Mouse (Mus musculus) forebrain, embryonic 11.5 days (tissue): ENCODE results near the gene Dpy19l3. TPM values are rescaled to one million over a fixed set of nuclear protein-coding genes. Genes with fewer than 3 reads are reported as not detected.

Source experiments
- ATAC-seq: fragments of 200-750 bp; cut with Nextera tagmentation; replicated peaks from 2 replicates; pipeline ENCODE4 v1.8.0; 2017; ENCODE audit warnings: moderate TSS enrichment; ENCODE audit not compliant: low FRiP score
- DNase-seq: peaks from one replicate; pipeline ENCODE4 v3.0.0-alpha.2; 2017; ENCODE audit warnings: low spot score
- H3K27ac ChIP-seq: fragments of 300-500 bp; sonication (generic); 2 replicates; pipeline ENCODE4 v1.5.1; 2014; ENCODE audit warnings: low read depth, low read length
- H3K27me3 ChIP-seq: fragments of 300-500 bp; sonication (generic); 2 replicates; pipeline ENCODE4 v1.6.1; 2014; ENCODE audit warnings: mild to moderate bottlenecking, low read length, mixed read lengths; ENCODE audit not compliant: control insufficient read depth, insufficient read depth
- H3K36me3 ChIP-seq: fragments of 300-500 bp; sonication (generic); 2 replicates; pipeline ENCODE4 v1.6.1; 2014; ENCODE audit warnings: mild to moderate bottlenecking, low read length, moderate library complexity, mixed read lengths; ENCODE audit not compliant: control insufficient read depth, insufficient read depth
- H3K4me1 ChIP-seq: fragments of 300-500 bp; sonication (generic); replicated peaks from 2 replicates; pipeline ENCODE4 v1.6.1; 2014; ENCODE audit warnings: low read length, mixed read lengths; ENCODE audit not compliant: control insufficient read depth, insufficient read depth
- H3K4me2 ChIP-seq: fragments of 300-500 bp; sonication (generic); 2 replicates; pipeline ENCODE4 v1.6.1; 2014; ENCODE audit warnings: low read depth, mild to moderate bottlenecking, low read length, moderate library complexity, mixed read lengths; ENCODE audit not compliant: severe bottlenecking
- H3K4me3 ChIP-seq: fragments of 300-500 bp; sonication (generic); 2 replicates; pipeline ENCODE4 v1.5.1; 2014; ENCODE audit warnings: low read depth, low read length
- H3K9ac ChIP-seq: fragments of 300-500 bp; sonication (generic); 2 replicates; pipeline ENCODE4 v1.6.1; 2014; ENCODE audit warnings: low read length
- H3K9me3 ChIP-seq: fragments of 300-500 bp; sonication (generic); 2 replicates; pipeline ENCODE4 v1.6.1; 2016; ENCODE audit warnings: low read length, mixed read lengths; ENCODE audit not compliant: control insufficient read depth
- WGBS: fragments of 180-500 bp; shearing (Covaris S2); extraction: QIAGEN DNeasy Blood & Tissue Kit; methylation state at CpG from one replicate; pipeline ENCODE4 v1.1.7; 2014; 5-methylcytosine and 5-hydroxymethylcytosine counted together
- polyA plus RNA-seq: library from polyadenylated mRNA; unstranded; fragments of >200 nt; fragmentation: Nextera tagmentation; extraction: Ambion mirVana; gene quantifications from 2 replicates; pipeline ENCODE4 v1.2.1, GENCODE M21; 2014

Dpy19l3 gene
- 36.7 and 43.9 TPM in 2 replicates for polyA plus RNA-seq

DNA sequence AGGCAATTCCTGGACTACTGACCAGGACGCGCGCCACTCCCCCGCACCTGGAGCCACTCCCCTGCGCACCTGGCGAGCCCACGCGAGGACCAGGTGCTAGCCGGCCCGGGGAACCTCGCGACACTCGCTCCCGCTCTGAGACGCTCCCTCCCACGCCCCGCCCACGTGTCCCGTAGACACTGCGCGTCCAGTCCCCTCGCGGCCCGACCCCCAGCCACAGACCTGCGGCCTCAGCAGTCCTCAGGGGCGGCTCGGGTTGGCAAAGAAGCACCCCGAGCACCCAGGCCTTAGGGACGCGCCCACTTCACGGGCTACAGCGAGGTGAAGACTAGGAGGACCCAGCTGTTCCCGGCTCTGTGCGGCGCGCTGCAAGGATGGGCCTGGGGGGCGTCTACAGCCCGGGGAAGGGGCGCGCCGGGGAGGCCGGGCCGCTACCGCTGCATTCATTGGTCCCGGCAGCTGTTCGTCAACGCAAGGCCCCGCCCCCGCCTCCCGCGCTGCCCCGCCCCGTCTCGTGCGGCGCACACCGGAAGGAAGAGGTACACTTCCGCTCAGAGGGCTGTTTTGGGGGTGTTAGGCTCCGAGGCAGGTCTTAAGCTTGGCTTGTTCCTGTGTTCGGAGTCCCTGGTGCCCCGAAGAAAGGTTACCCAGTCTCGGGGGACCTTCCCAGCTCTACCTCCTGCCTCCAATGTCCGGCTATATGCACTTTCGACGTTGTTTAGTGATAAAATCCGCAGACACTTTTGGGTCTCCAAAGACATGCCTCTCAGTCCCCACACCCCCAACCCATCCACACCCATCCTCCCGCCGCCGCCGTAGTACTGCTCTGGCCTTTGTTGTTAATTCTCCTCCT, at the start of gene Dpy19l3:
TSS of gene Dpy19l3 (minus strand) at position 422 of the 853 bp plus-strand sequence.
- H3K27me3 ChIP-seq = peaks cover 2% of the 10 kb centered on the region; the same call in 1 of the 2 replicates
- WGBS = 2% methylated on average over 67 of the region's 70 CpGs
- H3K27ac ChIP-seq = peak within 1 kb of the TSS; percentile 57; the same call in 1 of the 2 replicates
- peak; percentile 97 for DNase-seq
- H3K9ac ChIP-seq = peak within 1 kb of the TSS; percentile 71
- peaks cover 4% of the 10 kb centered on the region for H3K36me3 ChIP-seq
- peak within 1 kb of the TSS; percentile 85 for H3K4me2 ChIP-seq
- peak; percentile 97 for ATAC-seq
- H3K4me1 ChIP-seq = peaks cover 8% of the 10 kb centered on the region; the same call in 1 of the 2 replicates
- peak within 1 kb of the TSS; percentile 80 for H3K4me3 ChIP-seq
- H3K9me3 ChIP-seq = no peaks in the 10 kb centered on the region; the same call in 1 of the 2 replicates

DNA sequence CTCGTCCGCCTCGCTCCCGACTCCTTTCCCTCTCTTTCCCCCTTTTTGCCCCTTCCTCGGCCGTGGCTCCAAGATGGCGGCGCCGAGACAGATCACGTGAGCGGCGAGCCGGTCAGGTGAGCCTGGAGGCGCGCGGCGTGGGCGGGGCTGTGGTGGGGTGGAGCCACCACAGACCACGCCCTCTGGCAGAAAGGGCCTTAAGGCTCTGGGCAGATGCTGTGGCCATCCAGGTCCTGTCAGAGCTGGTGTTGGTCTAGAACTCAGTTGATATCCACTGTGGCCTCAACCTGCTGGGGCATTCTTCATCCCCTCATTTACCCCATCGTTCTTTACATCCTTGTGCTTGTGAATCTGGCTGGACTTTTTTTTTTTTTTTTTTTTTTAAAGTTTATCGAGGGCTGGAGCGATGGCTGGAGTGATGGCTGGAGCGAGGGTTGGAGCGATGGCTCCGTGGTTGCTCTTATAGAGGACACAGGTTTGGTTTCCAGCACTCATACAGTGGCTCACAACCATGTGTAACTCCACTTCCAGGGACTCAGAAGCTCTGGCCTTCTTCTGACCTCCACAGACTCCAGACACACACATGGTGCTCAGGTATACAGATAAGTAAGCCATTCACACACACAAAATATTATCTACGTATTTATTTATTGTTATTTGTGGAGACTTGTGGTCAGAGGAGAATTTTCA, 48.8 kb upstream of the Dpy19l3 start, which contains the start of gene Zfp507:
TSS of gene Zfp507 (minus strand) at position 98 of the 690 bp plus-strand sequence.
- Histone ChIP-seq H3K27ac (peak within 1 kb of the TSS; percentile 81), H3K27me3 (no peaks in the 10 kb centered on the region), H3K4me3 (peak within 1 kb of the TSS; percentile 81), H3K36me3 (peaks cover 3% of the 10 kb centered on the region; the same call in 1 of the 2 replicates), H3K9ac (peak within 1 kb of the TSS; percentile 97), H3K4me2 (peak within 1 kb of the TSS; percentile 60), H3K9me3 (no peaks in the 10 kb centered on the region), H3K4me1 (no peaks in the 10 kb centered on the region; the same call in 1 of the 2 replicates)
- peak; percentile 96 for DNase-seq
- ATAC-seq = peak; percentile 97
- 22% methylated on average over 24 of the region's 26 CpGs for WGBS

DNA sequence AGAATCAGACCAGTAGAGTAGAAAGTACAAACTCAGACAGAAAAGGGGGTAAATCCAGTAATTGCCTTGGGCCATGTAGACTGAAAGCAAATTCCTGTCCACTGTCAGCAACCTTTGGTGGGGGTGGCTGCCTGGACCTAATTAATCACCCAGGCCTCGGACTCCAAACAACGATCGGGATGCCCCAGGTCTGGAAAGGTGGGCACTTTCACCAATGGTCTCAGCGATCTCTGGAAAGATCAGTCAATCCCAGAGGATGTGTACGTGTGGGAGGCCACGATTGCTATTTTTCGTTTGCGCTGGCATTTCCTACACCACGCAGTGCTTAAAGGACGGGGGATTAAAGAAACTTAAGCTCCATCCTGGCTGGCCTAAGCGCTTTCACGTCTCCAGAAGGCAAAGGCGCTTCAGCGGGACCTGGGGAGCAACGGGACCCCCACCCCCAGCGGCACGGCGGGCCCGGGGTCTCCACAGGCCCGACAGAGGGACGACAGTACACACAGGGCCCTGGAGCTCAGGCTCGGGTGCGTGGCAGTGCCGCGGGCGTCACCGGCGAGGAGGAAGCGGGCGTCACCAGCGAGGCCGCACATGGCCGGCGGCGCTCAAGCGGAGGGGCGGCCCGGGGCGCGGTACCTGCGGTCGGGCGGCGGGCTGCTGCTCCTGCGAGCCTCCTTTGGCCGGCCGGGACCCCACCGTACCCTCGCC, 48.1 kb upstream of the Dpy19l3 start:
- Histone ChIP-seq H3K4me2 (peak overlapping the region; percentile 60), H3K4me1 (no peaks in the 10 kb centered on the region; the same call in 1 of the 2 replicates), H3K9me3 (no peaks in the 10 kb centered on the region), H3K27ac (peak overlapping the region; percentile 81), H3K27me3 (no peaks in the 10 kb centered on the region), H3K36me3 (peaks cover 3% of the 10 kb centered on the region; the same call in 1 of the 2 replicates), H3K9ac (peak overlapping the region; percentile 97), H3K4me3 (peak overlapping the region; percentile 81)
- no peak for DNase-seq
- WGBS = under 1% methylated on average over 42 of the region's 49 CpGs
- peak; percentile 88 for ATAC-seq

DNA sequence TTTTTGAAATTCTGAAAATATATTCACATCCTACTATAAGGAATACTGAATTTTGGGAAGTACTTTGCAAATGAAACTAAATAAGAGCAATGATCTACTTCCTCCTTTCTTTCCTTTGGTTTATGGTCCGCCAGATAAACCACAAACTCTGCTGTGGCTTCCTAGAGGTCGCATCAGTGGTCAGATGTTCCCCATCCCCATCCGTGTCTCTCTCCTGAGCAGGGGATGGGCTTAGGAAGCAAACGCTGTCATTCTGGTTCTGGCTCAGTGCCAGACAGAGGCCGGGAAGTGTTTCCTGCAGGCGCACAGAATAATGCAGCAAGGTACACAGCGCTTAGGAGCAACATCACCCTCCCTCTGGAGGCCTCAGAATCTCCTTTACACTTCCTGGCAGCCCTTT, 41.9 kb upstream of the Dpy19l3 start:
- 87% methylated on average over 7 of the region's 7 CpGs for WGBS
- ATAC-seq = no peak
- H3K27me3 ChIP-seq = no peaks in the 10 kb centered on the region
- H3K27ac ChIP-seq = no peak overlapping the region
- no peaks in the 10 kb centered on the region for H3K9me3 ChIP-seq
- no peaks in the 10 kb centered on the region; the same call in 1 of the 2 replicates for H3K4me1 ChIP-seq
- peaks cover 16% of the 10 kb centered on the region; the same call in 1 of the 2 replicates for H3K36me3 ChIP-seq
- H3K4me3 ChIP-seq = no peak overlapping the region
- no peak for DNase-seq
- H3K9ac ChIP-seq = no peak overlapping the region
- H3K4me2 ChIP-seq = no peak overlapping the region

DNA sequence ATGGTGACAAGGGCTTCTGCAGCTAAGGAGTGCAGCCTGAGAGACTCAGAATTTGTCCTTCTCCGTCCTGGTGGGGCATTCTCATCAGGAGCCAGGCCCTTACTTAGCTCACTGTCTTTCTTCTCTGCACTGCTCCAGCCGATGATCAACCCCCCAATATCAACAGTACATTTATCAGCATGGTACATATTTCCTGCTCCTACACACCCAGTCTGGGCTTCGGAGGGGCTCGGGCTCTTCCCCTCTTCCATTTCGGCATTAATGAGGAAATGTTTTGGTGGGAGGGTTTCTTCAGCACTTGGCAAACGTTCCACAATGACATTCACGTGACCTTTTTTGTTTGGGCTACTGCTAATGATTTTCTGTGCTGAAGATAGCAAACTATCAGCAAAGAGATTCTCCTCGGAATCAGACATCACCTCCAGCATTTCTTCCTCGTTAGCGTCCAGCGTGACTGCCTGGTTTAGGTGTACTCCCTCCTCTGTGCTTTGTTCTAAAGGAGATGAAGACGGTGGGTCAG, 40.0 kb upstream of the Dpy19l3 start:
- H3K4me2 ChIP-seq = no peak overlapping the region
- no peaks in the 10 kb centered on the region for H3K9me3 ChIP-seq
- ATAC-seq = no peak
- H3K4me1 ChIP-seq = no peaks in the 10 kb centered on the region
- H3K9ac ChIP-seq = no peak overlapping the region
- no peak for DNase-seq
- peaks cover 16% of the 10 kb centered on the region; the same call in 1 of the 2 replicates for H3K36me3 ChIP-seq
- 82% methylated on average over 12 of the region's 12 CpGs for WGBS
- H3K27me3 ChIP-seq = no peaks in the 10 kb centered on the region
- H3K27ac ChIP-seq = no peak overlapping the region
- H3K4me3 ChIP-seq = no peak overlapping the region

DNA sequence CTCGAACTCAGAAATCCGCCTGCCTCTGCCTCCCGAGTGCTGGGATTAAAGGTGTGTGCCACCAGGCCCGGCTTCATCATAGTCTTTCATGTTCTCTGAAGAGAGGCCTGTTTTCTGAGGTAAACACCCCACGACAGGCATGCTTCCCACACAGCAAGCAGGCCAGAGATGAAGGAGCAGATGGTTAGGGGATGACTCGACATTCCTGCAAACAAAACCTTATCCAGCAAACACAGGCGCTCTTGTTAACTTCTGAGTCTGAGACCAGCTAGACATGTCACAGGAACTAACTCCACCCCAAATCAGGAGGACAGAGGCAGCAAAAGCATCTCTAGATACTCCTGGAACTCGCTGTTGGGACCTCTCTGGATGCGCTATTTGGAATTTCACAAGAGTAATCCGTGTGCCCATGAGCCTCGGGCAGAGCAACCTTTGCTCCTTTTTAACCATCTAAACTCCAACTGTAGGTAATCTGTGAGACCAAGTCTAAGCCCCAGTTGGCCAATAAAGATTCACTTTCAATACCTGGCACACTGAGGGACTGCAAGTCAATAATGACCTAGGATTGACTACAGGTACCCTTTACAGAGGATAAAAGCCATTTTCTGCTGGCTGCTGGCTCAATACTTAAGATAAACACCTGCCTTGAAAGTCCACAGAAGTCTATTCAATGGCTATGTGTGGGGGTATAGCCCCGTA, 38.0 kb upstream of the Dpy19l3 start:
- no peak overlapping the region for H3K4me3 ChIP-seq
- peaks cover 16% of the 10 kb centered on the region; the same call in 1 of the 2 replicates for H3K36me3 ChIP-seq
- H3K4me2 ChIP-seq = no peak overlapping the region
- ATAC-seq (no peak), DNase-seq (no peak)
- no peak overlapping the region for H3K27ac ChIP-seq
- no peaks in the 10 kb centered on the region for H3K4me1 ChIP-seq
- no peaks in the 10 kb centered on the region for H3K27me3 ChIP-seq
- H3K9me3 ChIP-seq = no peaks in the 10 kb centered on the region
- no peak overlapping the region for H3K9ac ChIP-seq
- WGBS = 89% methylated on average over 12 of the region's 12 CpGs

DNA sequence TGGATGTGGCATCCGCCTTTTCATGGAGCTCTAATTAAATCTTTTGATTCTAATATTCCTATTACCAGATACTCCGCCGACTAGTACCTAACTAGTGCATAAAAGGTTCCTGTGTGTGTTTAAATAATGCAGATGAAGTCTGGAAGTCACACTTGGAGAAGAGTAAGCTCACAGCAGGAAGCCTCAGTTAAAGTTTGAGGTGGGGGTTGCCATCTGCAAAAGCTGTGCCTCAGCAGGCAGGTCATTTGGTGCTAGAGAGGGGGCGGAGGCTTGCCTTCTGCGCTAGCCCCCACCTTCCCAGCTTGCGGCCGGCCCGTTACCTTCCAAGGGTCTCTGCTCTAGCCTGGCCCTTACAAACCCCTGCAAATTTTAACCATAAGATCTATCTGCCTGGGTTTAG, 36.7 kb upstream of the Dpy19l3 start:
- no peak overlapping the region for H3K4me2 ChIP-seq
- H3K27ac ChIP-seq = no peak overlapping the region
- H3K9me3 ChIP-seq = no peaks in the 10 kb centered on the region
- DNase-seq (no peak), ATAC-seq (no peak)
- 88% methylated on average over 8 of the region's 8 CpGs for WGBS
- no peaks in the 10 kb centered on the region for H3K27me3 ChIP-seq
- H3K36me3 ChIP-seq = peaks cover 22% of the 10 kb centered on the region
- no peak overlapping the region for H3K4me3 ChIP-seq
- H3K4me1 ChIP-seq = no peaks in the 10 kb centered on the region
- no peak overlapping the region for H3K9ac ChIP-seq
